Mouse (Mus musculus) gastrocnemius, postnatal 14 days (tissue): ENCODE measurements around the gene Uap1. TPM values are rescaled to one million over a fixed set of nuclear protein-coding genes. Genes with fewer than 3 reads are reported as not detected.

Source experiments
- DNase-seq: peaks from one replicate; pipeline ENCODE4 v3.0.0; 2021; ENCODE audit warnings: mixed read lengths
- intact Hi-C: fragments of 180-260 bp; cut with DNase I; formaldehyde crosslinking; loops from one replicate; pipeline ENCODE4 v1.15.1; 2025; ENCODE audit warnings: low total_unique reads
- long read RNA-seq, 2 experiments: library from polyadenylated mRNA; stranded (forward); transcript quantifications; one replicate each; pipeline ENCODE4 v2.0.0; 2021
- total RNA-seq, 2 experiments: library from RNA; stranded (reverse); gene quantifications; 2 replicates each; pipeline ENCODE4 v1.2.3; 2021

The Uap1 gene
- total RNA-seq = 10 to 100 TPM; 29.9 to 36.0 TPM
- long read RNA-seq, experiment 1, transcript Uap1-201 (11 exons, 2,283 nt) = minor isoform, 13 of 51 reads
- long read RNA-seq, experiment 1, transcript Uap1-203 (11 exons, 2,287 nt) = major isoform, 30 of 51 reads
- long read RNA-seq, experiment 1, partial matches to known transcripts = 1 of 51 reads
- long read RNA-seq, experiment 1, other reads (novel, unspliced or antisense) = 3 of 51 reads
- long read RNA-seq, experiment 2, transcript Uap1-201 (11 exons, 2,283 nt) = minor isoform, 15 of 68 reads
- long read RNA-seq, experiment 2, transcript Uap1-203 (11 exons, 2,287 nt) = major isoform, 46 of 68 reads
- long read RNA-seq, experiment 2, partial matches to known transcripts = 0 of 68 reads
- long read RNA-seq, experiment 2, other reads (novel, unspliced or antisense) = 3 of 68 reads

GRCm38 (mm10) chr1:170174814-170175332 is at the start of gene Uap1:
Gene Uap1, minus strand, starts transcription at chr1:170174957.
- peak; percentile 98 for DNase-seq
- intact Hi-C loops = no loop called here

- intact Hi-C loops = no loop called here
- no peak for DNase-seq
Observed at GRCm38 (mm10) chr1:170223276-170223675, 48.5 kb upstream of the Uap1 start.

- intact Hi-C loops = no loop called here
- DNase-seq = no peak
Observed at GRCm38 (mm10) chr1:170220351-170220750, 45.6 kb upstream of the Uap1 start.

GRCm38 (mm10) chr1:170218091-170218884 is 43.5 kb upstream of the Uap1 start:
- intact Hi-C loops = loop anchor here (10.0 kb wide), 1 partner anchor 387 kb away; no protein-coding TSS in a partner anchor
- no peak for DNase-seq

- no peak for DNase-seq
- intact Hi-C loops = loop anchor here (10.0 kb wide), 1 partner anchor 389 kb away; no protein-coding TSS in a partner anchor
Observed at GRCm38 (mm10) chr1:170215590-170215989, 40.8 kb upstream of the Uap1 start.

GRCm38 (mm10) chr1:170214757-170215522 is 40.2 kb upstream of the Uap1 start, which contains the start of gene Uhmk1:
Gene Uhmk1, minus strand, starts transcription at chr1:170215397.
- DNase-seq = peak; percentile 92
- intact Hi-C loops = loop anchor here (10.0 kb wide), 1 partner anchor 390 kb away; no protein-coding TSS in a partner anchor

- intact Hi-C loops = loop anchor here (10.0 kb wide), 1 partner anchor 390 kb away; no protein-coding TSS in a partner anchor
- DNase-seq = no peak
Observed at GRCm38 (mm10) chr1:170214383-170214756, 39.6 kb upstream of the Uap1 start.

GRCm38 (mm10) chr1:170213181-170213879 is 38.6 kb upstream of the Uap1 start:
- intact Hi-C loops = loop anchor here (10.0 kb wide), 1 partner anchor 391 kb away; no protein-coding TSS in a partner anchor
- DNase-seq = no peak

GRCm38 (mm10) chr1:170206395-170206794 is 31.6 kb upstream of the Uap1 start:
- DNase-seq = no peak
- intact Hi-C loops = no loop called here

- DNase-seq = peak; percentile 14
- intact Hi-C loops = no loop called here
Observed at GRCm38 (mm10) chr1:170200379-170200778, 25.6 kb upstream of the Uap1 start.

GRCm38 (mm10) chr1:170196211-170196610 is 21.5 kb upstream of the Uap1 start:
- intact Hi-C loops = no loop called here
- DNase-seq = no peak

- intact Hi-C loops = no loop called here
Observed at GRCm38 (mm10) chr1:170191925-170192324, 17.2 kb upstream of the Uap1 start.

GRCm38 (mm10) chr1:170190225-170190624 is 15.5 kb upstream of the Uap1 start:
- DNase-seq = no peak
- intact Hi-C loops = no loop called here

More at GRCm38 (mm10) chr1:170191925-170192324, 17.2 kb upstream of the Uap1 start:
- no peak for DNase-seq

GRCm38 (mm10) chr1:170188601-170189000 is 13.8 kb upstream of the Uap1 start:
- intact Hi-C loops = no loop called here
- peak; percentile 68 for DNase-seq

- intact Hi-C loops = no loop called here
- DNase-seq = no peak
Observed at GRCm38 (mm10) chr1:170186531-170186930, 11.8 kb upstream of the Uap1 start.

GRCm38 (mm10) chr1:170185137-170185536 is 10.4 kb upstream of the Uap1 start:
- intact Hi-C loops = no loop called here
- DNase-seq = no peak

GRCm38 (mm10) chr1:170182706-170183105 is 7.9 kb upstream of the Uap1 start:
- intact Hi-C loops = no loop called here

GRCm38 (mm10) chr1:170176661-170177239 is 2.0 kb upstream of the Uap1 start:
- intact Hi-C loops = no loop called here
- no peak for DNase-seq

More at GRCm38 (mm10) chr1:170182706-170183105, 7.9 kb upstream of the Uap1 start:
- peak; percentile 67 for DNase-seq
